Mouse (Mus musculus): ENCODE results near the gene Ankrd63. TPM values are rescaled to one million over a fixed set of nuclear protein-coding genes. Genes with fewer than 3 reads are reported as not detected.

Ankrd63 gene
- total and polyA plus RNA-seq, 3 experiments, result 1.1 to 2.5 (median 1.3) TPM

GRCm38 (mm10) chr2:118697955-118698354, 5.8 kb downstream of the Ankrd63 start:
- intact Hi-C loops (cut with DNase I), result no loop called here
- WGBS, result 26% methylated on average over 7 of the region's 7 CpGs
- Histone ChIP-seq H3K27ac (no peak overlapping the region), H3K4me3 (no peak overlapping the region), H3K27me3 (ENCODE audit: control insufficient read depth, insufficient read depth, low read length) (peaks cover 7% of the 10 kb centered on the region), H3K36me3 (ENCODE audit: control insufficient read depth, insufficient read depth, low read length) (no peaks in the 10 kb centered on the region), H3K4me1 (ENCODE audit: control insufficient read depth, insufficient read depth, low read length) (peaks cover 6% of the 10 kb centered on the region), H3K9ac (ENCODE audit: low read depth, low read length) (no peak overlapping the region), H3K79me2 (replicated peaks; ENCODE audit: control insufficient read depth, insufficient read depth, low read length) (no peaks in the 10 kb centered on the region)
- no peak for TF ChIP-seq EP300 (IDR thresholded peaks at IDR 0.05; ENCODE audit: insufficient read depth, low read depth, low read length)
- TF ChIP-seq CTCF (IDR thresholded peaks at IDR 0.05), result no peak
- no peak for TF ChIP-seq POLR2A (IDR thresholded peaks at IDR 0.05; ENCODE audit: insufficient read depth, low read depth, low read length)
- DNase-seq, result no peak

DNA sequence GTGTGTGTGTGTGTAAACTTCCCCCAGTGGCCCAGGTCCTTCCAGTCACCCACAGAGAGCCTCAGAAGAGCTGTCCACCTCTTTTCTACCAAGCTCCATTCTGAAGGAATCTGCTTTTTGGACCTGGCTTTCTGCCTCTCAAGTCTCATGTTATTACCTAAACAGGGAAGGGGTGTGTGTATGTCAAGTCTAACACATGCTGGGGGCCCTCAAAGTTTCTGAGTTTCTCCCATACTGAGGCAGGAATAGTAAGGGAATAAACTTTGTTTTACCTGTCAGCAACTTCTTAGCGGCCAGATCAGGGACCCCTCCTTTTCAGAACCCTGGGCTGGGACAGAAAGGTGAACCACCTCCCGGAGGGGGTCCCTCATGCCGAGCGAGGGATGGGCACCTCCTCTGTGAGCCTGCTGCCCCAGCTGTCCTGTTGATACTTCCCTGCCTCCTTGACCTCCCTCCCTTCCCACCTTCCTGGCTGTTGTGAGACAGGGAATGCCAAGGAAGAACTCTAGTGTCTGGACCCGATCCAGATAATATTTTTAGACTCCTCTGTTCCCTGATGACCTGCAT, 6.4 kb downstream of the Ankrd63 start:
- H3K27ac ChIP-seq, result no peak overlapping the region
- H3K27me3 ChIP-seq (ENCODE audit: control insufficient read depth, insufficient read depth, low read length), result peaks cover 3% of the 10 kb centered on the region
- H3K9ac ChIP-seq (ENCODE audit: low read depth, low read length), result no peak overlapping the region
- peaks cover 6% of the 10 kb centered on the region for H3K4me1 ChIP-seq (ENCODE audit: control insufficient read depth, insufficient read depth, low read length)
- 20% methylated on average over 5 of the region's 5 CpGs for WGBS
- H3K79me2 ChIP-seq (replicated peaks; ENCODE audit: control insufficient read depth, insufficient read depth, low read length), result no peaks in the 10 kb centered on the region
- H3K4me3 ChIP-seq, result no peak overlapping the region
- TF ChIP-seq CTCF (IDR thresholded peaks at IDR 0.05), result no peak
- no peak for TF ChIP-seq EP300 (IDR thresholded peaks at IDR 0.05; ENCODE audit: insufficient read depth, low read depth, low read length)
- TF ChIP-seq POLR2A (IDR thresholded peaks at IDR 0.05; ENCODE audit: insufficient read depth, low read depth, low read length), result no peak
- intact Hi-C loops (cut with DNase I), result no loop called here
- DNase-seq, result no peak
- H3K36me3 ChIP-seq (ENCODE audit: control insufficient read depth, insufficient read depth, low read length), result no peaks in the 10 kb centered on the region

- no peak overlapping the region for H3K4me3 ChIP-seq
- intact Hi-C loops (cut with DNase I), result no loop called here
- no peaks in the 10 kb centered on the region for H3K36me3 ChIP-seq (ENCODE audit: control insufficient read depth, insufficient read depth, low read length)
- H3K9ac ChIP-seq (ENCODE audit: low read depth, low read length), result no peak overlapping the region
- H3K79me2 ChIP-seq (replicated peaks; ENCODE audit: control insufficient read depth, insufficient read depth, low read length), result no peaks in the 10 kb centered on the region
- peak in 1 of 2 experiments; percentile 36 for DNase-seq
- WGBS, result 28% methylated on average over 21 of the region's 21 CpGs
- H3K27me3 ChIP-seq (ENCODE audit: control insufficient read depth, insufficient read depth, low read length), result peaks cover under 1% of the 10 kb centered on the region; the same call in 1 of the 2 replicates
- peaks cover 6% of the 10 kb centered on the region for H3K4me1 ChIP-seq (ENCODE audit: control insufficient read depth, insufficient read depth, low read length)
- TF ChIP-seq POLR2A (IDR thresholded peaks at IDR 0.05; ENCODE audit: insufficient read depth, low read depth, low read length) (no peak), CTCF (IDR thresholded peaks at IDR 0.05) (no peak)
- H3K27ac ChIP-seq, result no peak overlapping the region
Observed at GRCm38 (mm10) chr2:118696451-118697308, 7.1 kb downstream of the Ankrd63 start.

DNA sequence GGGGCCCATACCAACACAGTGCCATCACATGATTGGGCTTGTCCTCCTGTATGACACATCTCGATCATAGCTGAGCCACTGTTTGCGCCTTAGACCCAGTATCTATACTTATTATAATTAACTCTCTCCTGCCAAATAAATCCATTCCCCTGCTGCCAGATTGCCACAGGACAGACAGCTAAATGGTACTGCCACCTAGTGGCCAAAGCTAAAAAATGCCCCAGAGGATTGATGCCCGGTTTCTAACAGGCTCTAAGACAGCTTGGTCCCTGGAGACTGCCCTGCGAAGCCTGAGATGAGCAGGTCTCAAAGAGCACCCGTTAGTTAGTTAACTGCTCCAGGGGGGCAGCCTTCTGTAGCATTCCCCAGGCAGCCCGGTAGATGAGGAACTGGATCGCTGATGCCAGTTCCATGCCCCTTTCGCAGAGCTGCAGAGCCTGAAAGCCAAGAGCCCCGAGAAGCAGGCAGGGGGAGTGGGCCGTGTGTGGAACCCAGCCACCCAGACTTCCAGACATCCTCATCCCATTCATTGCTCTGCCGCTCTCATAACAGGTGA, 8.0 kb downstream of the Ankrd63 start:
- Histone ChIP-seq H3K36me3 (ENCODE audit: control insufficient read depth, insufficient read depth, low read length) (no peaks in the 10 kb centered on the region), H3K27ac (no peak overlapping the region), H3K4me1 (ENCODE audit: control insufficient read depth, insufficient read depth, low read length) (peaks cover 6% of the 10 kb centered on the region), H3K4me3 (no peak overlapping the region), H3K9ac (ENCODE audit: low read depth, low read length) (no peak overlapping the region), H3K79me2 (replicated peaks; ENCODE audit: control insufficient read depth, insufficient read depth, low read length) (no peaks in the 10 kb centered on the region), H3K27me3 (ENCODE audit: control insufficient read depth, insufficient read depth, low read length) (no peaks in the 10 kb centered on the region; the same call in 1 of the 2 replicates)
- peak; percentile 42 to 49 for DNase-seq
- WGBS, result 29% methylated on average over 11 of the region's 11 CpGs
- 0 out of 2 replicates have a peak, but pooled peaks have one; percentile 7 for TF ChIP-seq EP300 (IDR thresholded peaks at IDR 0.05; ENCODE audit: insufficient read depth, low read depth, low read length)
- no peak for TF ChIP-seq POLR2A (IDR thresholded peaks at IDR 0.05; ENCODE audit: insufficient read depth, low read depth, low read length)
- TF ChIP-seq CTCF (IDR thresholded peaks at IDR 0.05), result peak; percentile 93
- intact Hi-C loops (cut with DNase I), result loop anchor here (1.0 to 2.0 kb wide), 2 partner anchors 57 to 209 kb away; no protein-coding TSS in a partner anchor

DNA sequence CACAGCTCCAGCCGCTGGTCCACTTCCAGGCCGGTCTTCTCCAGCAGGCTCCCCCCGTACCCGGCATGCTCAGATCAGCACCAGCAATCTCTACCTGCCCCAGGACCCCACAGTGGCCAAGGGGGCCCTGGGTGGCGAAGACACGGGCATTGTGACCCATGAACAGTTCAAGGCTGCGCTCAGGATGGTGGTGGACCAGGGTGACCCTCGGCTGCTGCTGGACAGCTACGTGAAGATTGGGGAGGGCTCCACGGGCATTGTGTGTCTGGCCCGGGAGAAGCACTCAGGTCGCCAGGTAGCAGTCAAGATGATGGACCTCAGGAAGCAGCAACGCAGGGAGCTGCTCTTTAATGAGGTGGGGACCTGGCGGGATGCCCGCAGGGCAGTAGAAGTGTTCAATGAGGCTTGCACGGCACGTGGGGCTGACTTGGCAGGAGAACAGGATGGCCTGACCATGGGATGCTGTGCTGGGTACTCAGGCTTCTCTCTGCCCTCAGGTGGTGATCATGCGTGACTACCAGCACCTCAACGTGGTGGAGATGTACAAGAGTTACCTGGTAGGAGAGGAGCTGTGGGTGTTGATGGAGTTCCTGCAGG, 10.3 kb downstream of the Ankrd63 start:
- H3K27ac ChIP-seq, result no peak overlapping the region
- peaks cover 6% of the 10 kb centered on the region for H3K4me1 ChIP-seq (ENCODE audit: control insufficient read depth, insufficient read depth, low read length)
- 80% methylated on average over 19 of the region's 19 CpGs for WGBS
- no peak overlapping the region for H3K4me3 ChIP-seq
- H3K9ac ChIP-seq (ENCODE audit: low read depth, low read length), result no peak overlapping the region
- TF ChIP-seq CTCF (IDR thresholded peaks at IDR 0.05) (no peak), POLR2A (IDR thresholded peaks at IDR 0.05; ENCODE audit: insufficient read depth, low read depth, low read length) (no peak), EP300 (IDR thresholded peaks at IDR 0.05; ENCODE audit: insufficient read depth, low read depth, low read length) (no peak)
- H3K27me3 ChIP-seq (ENCODE audit: control insufficient read depth, insufficient read depth, low read length), result no peaks in the 10 kb centered on the region; the same call in 1 of the 2 replicates
- no peaks in the 10 kb centered on the region for H3K36me3 ChIP-seq (ENCODE audit: control insufficient read depth, insufficient read depth, low read length)
- H3K79me2 ChIP-seq (replicated peaks; ENCODE audit: control insufficient read depth, insufficient read depth, low read length), result no peaks in the 10 kb centered on the region
- intact Hi-C loops (cut with DNase I), result loop anchor here (5.0 kb wide), 1 partner anchor 36 kb away; no protein-coding TSS in a partner anchor
- DNase-seq, result no peak
